ENCODE assay signal across 9 mouse cellular contexts in genomic region chr11:69096360-69096986, GRCm38 (mm10). TPM values are rescaled to one million over a fixed set of nuclear protein-coding genes. Genes with fewer than 3 reads are reported as not detected.
A peak's percentile ranks its signal among the peaks of the same experiment; 100 is the strongest.
DNase-seq lines count a peak whose midpoint lies in the region; ATAC-seq and TF ChIP-seq lines count a peak whose summit lies in the region.
"Had no signal": no experiment of that assay in that cellular context is flagged by ENCODE, and none has a peak within 500 bp of the region (broad histone marks: within the 10 kb centered on the region; RNA-seq: fewer than 3 reads in every experiment).

No protein-coding gene starts in this region.

- peak overlapping the region; percentile 86 for H3K9ac ChIP-seq in lung, embryonic 16.5 days (ENCODE audit: low read length)
- H3K9ac ChIP-seq in limb, embryonic 11.5 days (ENCODE audit: low read length), result no peak overlapping the region; the same call in 1 of the 2 replicates

- TF ChIP-seq POLR2A in embryonic fibroblast, embryonic 13.5 days (IDR thresholded peaks at IDR 0.05; ENCODE audit: low read depth, low read length), result no peak

- peak overlapping the region; percentile 96 for H3K4me2 ChIP-seq in lung, embryonic 16.5 days (ENCODE audit: low read depth, low read length)
- H3K4me2 ChIP-seq in limb, embryonic 11.5 days (ENCODE audit: low read depth, severe bottlenecking), result peak overlapping the region; percentile 92

- peaks cover 12% of the 10 kb centered on the region for H3K36me3 ChIP-seq in lung, embryonic 16.5 days (ENCODE audit: control insufficient read depth, insufficient read depth, low read length)
- H3K36me3 ChIP-seq in limb, embryonic 11.5 days (ENCODE audit: control insufficient read depth, insufficient read depth, low read length), result no peaks in the 10 kb centered on the region; the same call in 1 of the 2 replicates

- no peak for DNase-seq in lung, postnatal 25 days (ENCODE audit: low spot score)
- no peak for DNase-seq in limb, embryonic 11.5 days (ENCODE audit: low spot score)
- peak; percentile 81 for DNase-seq in skeletal muscle tissue, adult 2 months (ENCODE audit: low read depth, low spot score)
- no peak for DNase-seq in frontal cortex, postnatal 14 days (ENCODE audit: low spot score in 2 of 2)
- DNase-seq in cerebellum, adult 18-20 months, result no peak
- DNase-seq in left cerebral cortex, adult 8-10 months (ENCODE audit: low spot score in 2 of 2), result no peak

- peaks cover 38% of the 10 kb centered on the region for H3K4me1 ChIP-seq in lung, embryonic 16.5 days (replicated peaks; ENCODE audit: control insufficient read depth, insufficient read depth, low read length)
- peaks cover 12% of the 10 kb centered on the region for H3K4me1 ChIP-seq in embryonic fibroblast, embryonic 13.5 days (ENCODE audit: control insufficient read depth, insufficient read depth, low read length)
- peaks cover 37% of the 10 kb centered on the region for H3K4me1 ChIP-seq in limb, embryonic 11.5 days (ENCODE audit: control insufficient read depth, insufficient read depth, low read length)

- H3K4me3 ChIP-seq in lung, embryonic 16.5 days (ENCODE audit: low read length), result peak overlapping the region; percentile 68
- H3K4me3 ChIP-seq in embryonic fibroblast, embryonic 13.5 days (ENCODE audit: insufficient read depth, low read length), result peak overlapping the region; percentile 68
- H3K4me3 ChIP-seq in limb, embryonic 11.5 days (ENCODE audit: low read depth, low read length), result peak overlapping the region; percentile 45

- ATAC-seq in lung, embryonic 16.5 days (ENCODE audit: low read depth), result no peak; the same call in 1 of the 2 replicates
- ATAC-seq in limb, embryonic 11.5 days (ENCODE audit: insufficient number of reproducible peaks, low FRiP score, low TSS enrichment, low read depth), result no peak

- H3K9me3 ChIP-seq in lung, embryonic 16.5 days (ENCODE audit: control insufficient read depth, low read length), result no peaks in the 10 kb centered on the region
- H3K9me3 ChIP-seq in limb, embryonic 11.5 days (ENCODE audit: control insufficient read depth, low read length), result no peaks in the 10 kb centered on the region

- H3K27me3 ChIP-seq in lung, embryonic 16.5 days (ENCODE audit: control insufficient read depth, insufficient read depth, low read depth, low read length), result no peaks in the 10 kb centered on the region
- no peaks in the 10 kb centered on the region for H3K27me3 ChIP-seq in limb, embryonic 11.5 days (ENCODE audit: control insufficient read depth, insufficient read depth, low read length)

- WGBS in lung, embryonic 16.5 days, result 5% methylated on average over 9 of the region's 9 CpGs
- 11% methylated on average over 9 of the region's 9 CpGs for WGBS in limb, embryonic 11.5 days

- TF ChIP-seq CTCF in embryonic fibroblast, embryonic 13.5 days (IDR thresholded peaks at IDR 0.05; ENCODE audit: borderline replicate concordance, insufficient read depth, low read length), result no peak

- H3K27ac ChIP-seq in lung, embryonic 16.5 days (ENCODE audit: low read length), result peak overlapping the region; percentile 98
- H3K27ac ChIP-seq in embryonic fibroblast, embryonic 13.5 days (ENCODE audit: insufficient read depth, low read length), result peak overlapping the region; percentile 92
- H3K27ac ChIP-seq in limb, embryonic 11.5 days (replicated peaks; ENCODE audit: low read depth, low read length), result no peak overlapping the region

RNA-seq across cellular contexts. Expression of gene Per1, which starts 1.5 kb away (rescaled TPM):
- polyA plus RNA-seq in lung, embryonic 16.5 days (2015; fragmentation: Nextera tagmentation; extraction: Ambion mirVana), result 31.1 and 32.4 TPM in 2 replicates
- polyA plus RNA-seq in embryonic fibroblast, embryonic 13.5 days (2011; ENCODE audit: insufficient read length, low read depth, missing spikeins), result 23.1 and 30.9 TPM in 2 replicates
- 8.0 and 9.1 TPM in 2 replicates for polyA plus RNA-seq in limb, embryonic 11.5 days (2014; fragmentation: Nextera tagmentation; extraction: Ambion mirVana)
- 100 to 1,000 TPM; 105 to 140 (median 114) TPM for total RNA-seq in left cerebral cortex, adult 8-10 months (2022)

RNA-seq across cellular contexts. Expression of gene Vamp2, which starts 8.2 kb away (rescaled TPM):
- 80.6 and 85.2 TPM in 2 replicates for polyA plus RNA-seq in lung, embryonic 16.5 days (2015; fragmentation: Nextera tagmentation; extraction: Ambion mirVana)
- polyA plus RNA-seq in embryonic fibroblast, embryonic 13.5 days (2011; ENCODE audit: insufficient read length, low read depth, missing spikeins), result 51.1 and 58.3 TPM in 2 replicates
- polyA plus RNA-seq in limb, embryonic 11.5 days (2014; fragmentation: Nextera tagmentation; extraction: Ambion mirVana), result 64.2 and 73.3 TPM in 2 replicates
- total RNA-seq in left cerebral cortex, adult 8-10 months (2022), result 1,000 to 10,000 TPM; 1,002 to 1,054 (median 1,038) TPM

RNA-seq across cellular contexts. Expression of gene Hes7, which starts 23.7 kb away (rescaled TPM):
- polyA plus RNA-seq in lung, embryonic 16.5 days (2015; fragmentation: Nextera tagmentation; extraction: Ambion mirVana), result 0.38 and 0.43 TPM in 2 replicates
- not detected in 2 replicates for polyA plus RNA-seq in embryonic fibroblast, embryonic 13.5 days (2011; ENCODE audit: insufficient read length, low read depth, missing spikeins)
- polyA plus RNA-seq in limb, embryonic 11.5 days (2014; fragmentation: Nextera tagmentation; extraction: Ambion mirVana), result 0.54 and 0.65 TPM in 2 replicates
- 1 to 10 TPM in 1 of 4 experiments, under 1 TPM in 3; 0.20 to 1.3 (median 0.74) TPM for total RNA-seq in left cerebral cortex, adult 8-10 months (2022)
- total RNA-seq: megakaryocyte-erythroid progenitor cell, adult 5-6 weeks had no signal

RNA-seq across cellular contexts. Expression of gene Tmem107, which starts 25.9 kb away (rescaled TPM):
- polyA plus RNA-seq in lung, embryonic 16.5 days (2015; fragmentation: Nextera tagmentation; extraction: Ambion mirVana), result 101 and 104 TPM in 2 replicates
- polyA plus RNA-seq in embryonic fibroblast, embryonic 13.5 days (2011; ENCODE audit: insufficient read length, low read depth, missing spikeins), result 14.0 and 17.6 TPM in 2 replicates
- 34.6 and 36.7 TPM in 2 replicates for polyA plus RNA-seq in limb, embryonic 11.5 days (2014; fragmentation: Nextera tagmentation; extraction: Ambion mirVana)
- 10 to 100 TPM; 15.2 to 19.4 (median 17.1) TPM for total RNA-seq in left cerebral cortex, adult 8-10 months (2022)

RNA-seq across cellular contexts. Expression of gene 9130213A22Rik, which starts 25.9 kb away (rescaled TPM):
- 0.36 and 0.44 TPM in 2 replicates for polyA plus RNA-seq in lung, embryonic 16.5 days (2015; fragmentation: Nextera tagmentation; extraction: Ambion mirVana)
- polyA plus RNA-seq in embryonic fibroblast, embryonic 13.5 days (2011; ENCODE audit: insufficient read length, low read depth, missing spikeins), result 0.88 and 1.1 TPM in 2 replicates
- polyA plus RNA-seq in limb, embryonic 11.5 days (2014; fragmentation: Nextera tagmentation; extraction: Ambion mirVana), result 0.19 TPM in 1 of 2 replicates, not detected in the other
- 1 to 10 TPM; 1.1 to 1.4 (median 1.3) TPM for total RNA-seq in left cerebral cortex, adult 8-10 months (2022)
- total RNA-seq: megakaryocyte-erythroid progenitor cell, adult 5-6 weeks had no signal
